Mouse (Mus musculus): ENCODE results near the gene Olfr1049. TPM values are rescaled to one million over a fixed set of nuclear protein-coding genes. Genes with fewer than 3 reads are reported as not detected.

Olfr1049 gene
- polyA plus RNA-seq (2015; fragmentation: Nextera tagmentation; extraction: Ambion mirVana): not detected in 2 replicates

GRCm38 (mm10) chr2:86258228-86258627 is at the start of gene Olfr1049:
Olfr1049 (minus strand) TSS chr2:86258328.

GRCm38 (mm10) chr2:86292155-86292554 is 34.0 kb upstream of the Olfr1049 start, which contains the start of gene Olfr1052:
Olfr1052 (plus strand) TSS chr2:86292455.

GRCm38 (mm10) chr2:86278988-86279387 is 20.9 kb upstream of the Olfr1049 start, which contains the start of gene Olfr1051:
Olfr1051 (minus strand) TSS chr2:86279088.

DNA sequence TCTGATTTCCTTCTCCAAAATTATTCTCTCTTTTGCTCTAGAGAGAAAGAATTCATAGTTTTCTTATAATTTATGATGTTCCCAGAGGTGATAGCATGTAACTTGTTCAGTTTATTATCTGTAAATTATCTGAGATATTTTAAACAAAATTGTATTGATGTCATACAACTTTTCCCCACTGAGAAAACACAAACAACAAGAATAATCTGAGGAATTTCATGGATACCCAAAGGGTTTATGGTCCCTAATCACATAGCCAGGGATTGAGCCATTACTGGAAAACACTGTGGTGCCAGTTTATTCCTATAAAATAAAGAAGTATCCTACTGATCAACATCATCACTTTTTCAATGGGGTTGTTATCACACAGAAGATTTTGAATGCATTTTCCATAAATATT is 17.9 kb downstream of the Olfr1049 start, which contains the start of gene Olfr1048:
Gene Olfr1048 (minus strand): TSS at position 101 of the 400 bp plus-strand sequence.

DNA sequence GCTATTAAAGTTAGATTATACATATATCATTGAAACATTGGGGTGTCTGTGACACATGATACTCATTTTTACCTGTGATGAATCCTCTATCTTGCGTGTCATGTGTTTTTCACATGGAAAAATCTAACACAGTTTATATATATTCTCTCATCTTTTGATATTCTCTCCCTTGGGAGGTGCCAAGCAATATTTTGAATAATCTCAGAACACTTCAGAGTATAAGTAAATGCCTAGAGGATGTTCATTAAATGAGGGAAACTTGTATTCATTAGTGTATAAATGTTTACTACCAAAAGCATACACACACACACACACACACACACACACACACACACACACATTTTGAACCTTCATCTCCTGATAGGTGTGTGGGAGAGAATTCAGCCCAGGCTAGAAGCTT is 26.8 kb downstream of the Olfr1049 start, which contains the start of gene Olfr1047:
Gene Olfr1047 (minus strand): TSS at position 101 of the 400 bp plus-strand sequence.

DNA sequence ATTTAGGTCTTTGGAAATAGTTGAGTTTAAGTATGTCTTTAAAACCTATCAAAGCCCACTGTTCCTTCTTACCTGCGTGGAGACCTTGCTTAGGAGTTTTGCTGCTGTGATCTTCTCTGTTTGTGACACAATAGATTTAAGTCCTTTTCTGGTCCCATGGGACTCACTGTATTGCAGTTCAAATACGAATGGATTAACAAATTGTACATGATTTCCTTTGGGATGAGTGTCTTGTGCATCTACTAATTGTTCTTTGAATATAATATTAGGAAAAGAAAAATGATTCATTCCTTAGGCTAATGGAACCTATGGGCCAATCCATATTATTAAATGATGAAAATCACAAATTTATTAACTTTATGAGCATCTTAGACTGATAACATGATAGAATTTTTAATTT is 38.9 kb downstream of the Olfr1049 start, which contains the start of gene Olfr1046:
Gene Olfr1046 (minus strand): TSS at position 101 of the 400 bp plus-strand sequence.

Other genes with a start within 250 kb of the Olfr1049 start
- 41.0 TPM in 2 replicates for gene Olfr1033, start 237.7 kb downstream of the Olfr1049 start, polyA plus RNA-seq (2015; fragmentation: Nextera tagmentation; extraction: Ambion mirVana)
- 0.07 TPM in 2 replicates for gene Olfr1034, start 212.5 kb downstream of the Olfr1049 start, polyA plus RNA-seq (2015; fragmentation: Nextera tagmentation; extraction: Ambion mirVana)
- gene Olfr1036, start 184.3 kb downstream of the Olfr1049 start, polyA plus RNA-seq (2015; fragmentation: Nextera tagmentation; extraction: Ambion mirVana): not detected in 2 replicates
- not detected in 2 replicates for gene Olfr1037, start 170.9 kb downstream of the Olfr1049 start, polyA plus RNA-seq (2015; fragmentation: Nextera tagmentation; extraction: Ambion mirVana)
- not detected in 2 replicates for gene Olfr1039, start 122.4 kb downstream of the Olfr1049 start, polyA plus RNA-seq (2015; fragmentation: Nextera tagmentation; extraction: Ambion mirVana)
- not detected in 2 replicates for gene Olfr1040, start 111.6 kb downstream of the Olfr1049 start, polyA plus RNA-seq (2015; fragmentation: Nextera tagmentation; extraction: Ambion mirVana)
- gene Olfr1042, start 96.5 kb downstream of the Olfr1049 start, polyA plus RNA-seq (2015; fragmentation: Nextera tagmentation; extraction: Ambion mirVana): not detected in 2 replicates
- gene Olfr1043, start 90.8 kb downstream of the Olfr1049 start, polyA plus RNA-seq (2015; fragmentation: Nextera tagmentation; extraction: Ambion mirVana): not detected in 2 replicates
- gene Olfr1044, start 80.5 kb downstream of the Olfr1049 start, polyA plus RNA-seq (2015; fragmentation: Nextera tagmentation; extraction: Ambion mirVana): not detected in 2 replicates
- gene Olfr52, start 72.6 kb downstream of the Olfr1049 start, polyA plus RNA-seq (2015; fragmentation: Nextera tagmentation; extraction: Ambion mirVana): not detected in 2 replicates
- not detected in 2 replicates for gene Olfr1045, start 55.3 kb downstream of the Olfr1049 start, polyA plus RNA-seq (2015; fragmentation: Nextera tagmentation; extraction: Ambion mirVana)
- not detected in 2 replicates for gene Olfr1046, start 39.0 kb downstream of the Olfr1049 start, polyA plus RNA-seq (2015; fragmentation: Nextera tagmentation; extraction: Ambion mirVana)
- not detected in 2 replicates for gene Olfr1047, start 26.9 kb downstream of the Olfr1049 start, polyA plus RNA-seq (2015; fragmentation: Nextera tagmentation; extraction: Ambion mirVana)
- not detected in 2 replicates for gene Olfr1048, start 18.0 kb downstream of the Olfr1049 start, polyA plus RNA-seq (2015; fragmentation: Nextera tagmentation; extraction: Ambion mirVana)
- gene Olfr1051, start 20.8 kb upstream of the Olfr1049 start, polyA plus RNA-seq (2015; fragmentation: Nextera tagmentation; extraction: Ambion mirVana): not detected in 2 replicates
- not detected in 2 replicates for gene Olfr1052, start 34.1 kb upstream of the Olfr1049 start, polyA plus RNA-seq (2015; fragmentation: Nextera tagmentation; extraction: Ambion mirVana)
- not detected in 2 replicates for gene Olfr1053, start 57.0 kb upstream of the Olfr1049 start, polyA plus RNA-seq (2015; fragmentation: Nextera tagmentation; extraction: Ambion mirVana)
- not detected in 2 replicates for gene Olfr1054, start 77.1 kb upstream of the Olfr1049 start, polyA plus RNA-seq (2015; fragmentation: Nextera tagmentation; extraction: Ambion mirVana)
- gene Olfr1055, start 92.0 kb upstream of the Olfr1049 start, polyA plus RNA-seq (2015; fragmentation: Nextera tagmentation; extraction: Ambion mirVana): not detected in 2 replicates
- gene Olfr1056, start 104.1 kb upstream of the Olfr1049 start, polyA plus RNA-seq (2015; fragmentation: Nextera tagmentation; extraction: Ambion mirVana): not detected in 2 replicates
- not detected in 2 replicates for gene Olfr1057, start 120.1 kb upstream of the Olfr1049 start, polyA plus RNA-seq (2015; fragmentation: Nextera tagmentation; extraction: Ambion mirVana)
- gene Olfr1058, start 130.2 kb upstream of the Olfr1049 start, polyA plus RNA-seq (2015; fragmentation: Nextera tagmentation; extraction: Ambion mirVana): not detected in 2 replicates
- not detected in 2 replicates for gene Olfr1061, start 155.7 kb upstream of the Olfr1049 start, polyA plus RNA-seq (2015; fragmentation: Nextera tagmentation; extraction: Ambion mirVana)
- not detected in 2 replicates for gene Olfr1062, start 168.4 kb upstream of the Olfr1049 start, polyA plus RNA-seq (2015; fragmentation: Nextera tagmentation; extraction: Ambion mirVana)
- not detected in 2 replicates for gene Olfr1065, start 192.3 kb upstream of the Olfr1049 start, polyA plus RNA-seq (2015; fragmentation: Nextera tagmentation; extraction: Ambion mirVana)
- gene Olfr1066, start 197.9 kb upstream of the Olfr1049 start, polyA plus RNA-seq (2015; fragmentation: Nextera tagmentation; extraction: Ambion mirVana): not detected in 2 replicates
- not detected in 2 replicates for gene Olfr228, start 229.1 kb upstream of the Olfr1049 start, polyA plus RNA-seq (2015; fragmentation: Nextera tagmentation; extraction: Ambion mirVana)